Mouse (Mus musculus): ENCODE data around the gene Ubap1l.
A peak's percentile ranks its signal among the peaks of the same experiment; 100 is the strongest.
"Not testable (repeated sequence)": the region's sequence is repeated elsewhere in the genome, so short reads cannot be mapped to it uniquely, and the experiment has no call there.

Gene Ubap1l

DNA sequence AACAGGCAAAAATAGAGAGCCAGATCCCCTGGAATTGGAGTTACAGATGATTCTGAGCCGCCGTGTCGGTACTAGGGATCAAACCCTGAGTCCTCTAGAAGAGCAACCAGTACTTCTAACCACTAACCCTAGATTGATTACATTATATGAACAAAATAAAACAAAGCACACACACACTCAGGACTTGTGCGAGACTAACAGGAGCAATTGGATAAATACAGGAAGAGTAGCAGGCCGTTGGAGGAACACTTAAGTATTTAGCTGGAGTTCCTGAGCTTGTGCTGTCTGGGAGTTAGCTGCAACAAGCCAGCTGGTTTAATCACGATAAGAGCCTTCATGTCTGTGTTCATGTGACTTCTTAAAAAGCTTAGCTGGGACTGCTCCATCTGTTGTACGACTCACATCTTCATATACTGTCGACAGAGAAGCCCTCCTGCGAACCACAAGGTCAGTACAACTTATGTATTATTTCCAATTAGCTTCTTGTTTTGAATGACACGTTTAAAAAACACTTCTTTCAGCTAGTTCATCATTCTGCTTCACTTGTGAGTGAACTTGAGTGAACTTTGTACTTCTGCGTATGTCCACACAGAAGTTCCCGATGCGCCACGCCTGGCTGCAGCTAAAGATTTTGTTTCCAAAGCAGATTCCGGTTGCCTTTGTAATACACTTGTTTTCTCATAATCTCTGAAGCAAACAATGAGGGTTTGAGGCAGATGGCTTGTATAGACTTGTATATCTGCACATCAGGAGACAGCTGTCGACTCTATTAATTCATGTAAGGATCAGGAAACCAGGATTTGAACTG is at the start of gene Ubap1l:
Ubap1l (plus strand) TSS at position 401 of the 808 bp plus-strand sequence.
- DNase-seq = no peak

DNA sequence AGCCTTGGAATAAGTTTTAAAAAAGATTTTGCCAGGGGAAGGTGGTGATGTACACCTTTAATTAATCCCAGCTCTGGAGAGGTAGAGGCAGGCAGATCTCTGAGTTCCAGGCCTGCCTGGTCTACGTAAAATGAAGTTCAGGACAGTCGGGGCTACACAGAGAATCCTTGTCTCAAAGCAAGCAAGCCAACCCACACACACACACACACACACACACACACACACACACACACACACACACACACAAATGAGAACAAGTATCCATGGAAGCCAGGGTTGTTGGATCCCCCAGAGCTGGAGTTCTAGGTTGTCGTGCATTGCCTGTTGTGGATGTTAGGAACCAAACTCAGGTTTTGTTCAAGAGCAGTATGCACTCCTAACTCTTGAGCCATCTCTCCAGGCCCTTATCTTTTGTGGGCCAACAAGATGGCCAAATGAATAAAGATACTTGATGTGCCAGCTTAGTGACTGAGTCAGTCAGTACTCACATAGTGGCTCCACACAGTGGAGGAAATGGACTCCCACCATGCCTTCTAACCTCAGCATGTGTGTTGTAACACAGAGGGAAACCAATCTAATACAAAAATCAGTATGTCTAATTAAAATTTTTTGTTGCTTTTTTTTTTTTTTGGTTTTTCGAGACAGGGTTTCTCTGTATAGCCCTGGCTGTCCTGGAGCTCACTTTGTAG is 48.0 kb upstream of the Ubap1l start:
- DNase-seq = no peak

DNA sequence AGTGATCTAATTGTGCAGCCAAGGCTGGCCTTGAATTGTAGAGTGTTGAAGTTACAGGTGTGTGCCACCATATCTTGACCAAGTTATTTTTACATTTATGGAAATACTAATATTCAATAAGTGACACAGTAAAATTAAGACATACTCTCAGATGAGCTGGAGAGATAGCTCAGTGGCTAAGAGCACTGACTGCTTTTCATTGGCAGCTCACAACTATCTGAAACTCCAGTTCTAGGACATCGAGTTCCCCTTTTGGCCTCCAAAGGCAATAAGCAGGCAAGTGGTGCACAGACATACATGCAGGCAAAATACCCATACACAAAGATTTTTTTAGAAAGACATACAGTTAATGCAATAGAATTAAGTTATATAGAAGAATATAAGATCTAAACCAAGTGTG is 47.0 kb upstream of the Ubap1l start:
- DNase-seq = no peak

DNA sequence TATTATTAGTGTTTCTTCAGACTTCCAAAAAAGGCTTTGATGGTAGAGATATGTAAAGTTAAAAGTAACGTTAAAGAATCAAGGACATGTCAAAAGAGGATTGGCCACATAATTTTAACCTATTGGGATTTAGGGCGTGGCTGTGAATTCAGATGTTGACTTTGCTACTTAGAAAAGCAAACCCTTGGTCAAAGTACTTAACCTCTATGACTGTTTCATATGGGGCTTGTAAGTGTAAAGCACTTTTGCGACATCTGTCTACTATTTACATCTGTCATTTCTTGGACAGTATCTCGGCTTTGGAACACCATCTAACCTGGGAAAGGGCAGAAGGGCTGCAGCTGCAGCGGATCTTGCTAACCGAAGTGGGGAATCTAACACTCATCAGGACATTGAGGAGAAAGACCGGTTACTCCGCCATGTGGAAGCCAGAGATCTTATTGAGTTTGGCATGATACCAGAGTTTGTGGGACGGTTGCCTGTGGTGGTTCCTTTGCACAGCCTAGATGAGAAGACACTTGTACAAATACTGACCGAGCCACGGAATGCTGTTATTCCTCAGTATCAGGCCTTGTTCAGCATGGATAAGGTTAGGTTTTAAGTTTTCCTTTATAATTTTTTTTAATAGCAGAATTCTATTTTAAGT is 38.5 kb upstream of the Ubap1l start:
- DNase-seq = no peak

DNA sequence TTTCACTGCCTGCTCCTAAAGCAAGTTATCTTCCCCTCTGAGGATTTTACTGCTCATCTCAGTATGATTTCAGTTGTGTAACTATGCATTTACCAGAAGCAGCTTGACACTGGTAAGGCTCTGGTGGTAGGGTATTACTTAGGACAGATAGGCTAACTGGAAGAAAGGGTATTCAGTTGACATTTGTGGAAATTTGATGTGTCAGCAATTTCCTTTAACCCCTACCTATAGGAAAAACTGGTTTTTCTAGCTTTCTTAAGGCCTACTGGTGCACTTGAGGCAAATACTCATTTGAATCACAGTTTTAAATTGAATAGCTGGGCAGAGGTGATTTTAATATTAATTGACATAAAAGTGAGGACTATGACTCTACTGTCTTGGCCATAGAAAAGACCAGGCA is 34.9 kb upstream of the Ubap1l start:
- no peak for DNase-seq

DNA sequence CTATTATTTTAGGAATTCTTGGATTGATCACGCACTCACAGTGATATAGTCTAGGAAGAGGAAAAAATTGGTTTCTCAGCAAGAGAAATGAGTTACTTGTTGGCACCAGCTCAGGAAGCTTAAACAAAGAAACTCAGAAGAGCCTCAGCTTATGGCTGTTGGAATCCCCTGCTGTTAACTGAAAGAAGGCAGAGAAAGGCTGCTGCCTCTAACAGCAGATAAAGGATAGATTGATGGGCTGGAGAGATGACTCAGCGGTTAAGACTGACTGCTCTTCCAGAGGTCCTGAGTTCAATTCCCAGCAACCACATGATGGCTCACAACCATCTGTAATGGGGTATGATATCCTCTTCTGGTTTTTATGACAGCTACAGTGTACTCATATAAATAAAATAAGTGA is 33.5 kb upstream of the Ubap1l start:
- DNase-seq = no peak

DNA sequence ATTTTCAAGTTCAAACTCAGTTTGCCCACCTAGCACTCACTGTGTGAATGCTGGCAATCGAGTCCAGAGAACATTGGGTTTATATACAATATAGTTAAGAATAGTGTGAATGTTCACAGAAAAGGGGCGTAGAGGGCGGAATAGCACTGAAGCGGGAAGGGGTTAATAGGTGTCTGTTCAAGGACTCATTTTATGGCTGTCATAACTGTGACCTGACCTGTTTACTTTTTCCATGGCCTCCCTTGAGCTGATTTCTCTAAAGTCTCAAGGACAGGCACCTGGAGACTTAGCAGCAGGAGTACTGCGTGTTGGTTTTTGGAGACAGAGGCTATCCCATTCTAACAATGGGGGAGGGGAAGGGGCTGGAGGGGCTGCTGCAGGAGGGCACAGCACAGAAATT is 26.9 kb upstream of the Ubap1l start:
- no peak for DNase-seq

DNA sequence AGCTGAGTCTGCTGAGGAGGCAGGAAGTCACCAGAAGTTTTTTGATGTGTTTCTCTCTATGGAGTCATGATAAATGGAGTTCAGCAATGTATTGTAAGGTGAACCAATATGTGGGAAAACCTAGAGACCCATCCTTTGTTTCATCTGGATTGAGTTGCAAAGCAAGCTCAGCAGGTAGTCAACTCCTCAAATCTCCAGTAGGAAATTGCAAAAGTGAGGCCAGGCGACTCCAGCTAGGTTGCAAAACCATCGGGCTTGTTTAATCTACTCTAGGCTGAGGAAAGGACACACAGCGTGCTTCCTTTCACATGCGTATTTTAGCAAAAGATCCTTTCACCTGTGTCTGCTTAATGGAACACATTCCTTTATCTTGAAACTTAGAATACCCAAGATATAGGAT is 21.7 kb upstream of the Ubap1l start:
- no peak for DNase-seq

DNA sequence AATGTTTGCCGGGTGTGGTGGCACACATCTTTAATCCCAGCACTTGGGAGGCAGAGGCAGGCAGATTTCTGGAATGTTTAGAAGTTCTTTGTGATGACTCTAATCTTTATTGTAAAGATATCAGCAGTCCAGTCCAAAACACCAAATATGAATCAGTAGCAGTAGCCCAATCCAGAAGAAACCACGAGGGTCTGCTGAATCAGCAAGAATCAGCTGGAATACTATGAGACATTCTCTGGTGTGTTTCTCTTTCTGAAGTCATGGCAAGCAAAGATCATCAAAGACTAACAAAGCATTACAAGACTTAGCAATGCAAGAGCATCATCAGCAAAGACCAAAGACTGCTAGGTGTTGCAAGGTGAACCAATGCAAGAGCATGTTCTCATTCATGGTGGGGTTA is 20.4 kb upstream of the Ubap1l start:
- DNase-seq = no peak

DNA sequence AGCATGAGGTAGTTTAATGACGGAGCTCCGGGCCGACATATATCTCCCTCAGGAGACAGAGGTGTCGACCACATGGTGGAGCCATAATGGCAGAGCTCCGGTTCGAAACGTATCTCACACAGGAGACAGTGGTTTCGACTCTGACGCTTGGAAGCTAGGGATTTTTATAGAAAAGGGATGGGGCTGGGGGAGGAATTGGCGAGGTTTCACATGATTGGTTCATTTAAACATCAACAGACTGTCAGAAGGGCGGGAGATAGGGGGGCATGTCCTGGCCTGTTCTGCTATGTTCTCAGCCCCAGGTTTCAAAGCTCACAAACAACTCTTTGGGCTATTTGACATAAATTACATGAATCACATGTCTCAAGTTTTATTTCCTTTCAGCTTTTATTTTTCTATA is 15.4 kb upstream of the Ubap1l start:
- DNase-seq = not testable (repeated sequence)

DNA sequence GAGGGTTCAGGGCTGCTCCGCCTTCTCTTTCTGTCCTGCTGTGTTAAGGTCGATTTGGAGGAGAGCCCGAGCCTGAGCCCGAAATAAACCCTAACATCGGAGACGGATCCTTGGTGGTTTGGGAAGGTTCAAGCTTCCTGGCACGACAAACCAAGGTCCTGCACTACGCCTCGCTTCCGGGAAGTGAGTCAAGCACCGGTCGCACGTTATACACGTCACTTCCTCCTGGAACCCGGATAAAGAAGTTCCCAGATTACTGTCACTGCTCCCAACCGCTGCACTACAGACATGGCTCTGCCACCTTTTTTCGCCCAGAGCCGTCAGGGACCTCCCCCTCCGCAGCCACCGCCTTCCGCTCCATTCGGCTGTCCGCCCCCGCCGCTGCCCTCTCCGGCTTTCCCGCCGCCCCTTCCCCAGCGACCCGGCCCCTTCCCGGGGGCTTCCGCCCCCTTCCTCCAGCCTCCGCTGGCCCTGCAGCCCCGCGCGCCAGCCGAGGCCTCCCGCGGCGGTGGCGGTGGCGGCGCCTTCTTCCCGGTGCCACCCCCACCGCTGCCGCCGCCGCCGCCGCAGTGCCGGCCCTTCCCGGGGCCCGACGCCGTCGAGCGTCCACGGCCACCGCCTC is 14.9 kb upstream of the Ubap1l start, which contains the start of gene Pdcd7:
Pdcd7 (plus strand) TSS at position 251 of the 622 bp plus-strand sequence.
- peak; percentile 95 to 97 for DNase-seq

DNA sequence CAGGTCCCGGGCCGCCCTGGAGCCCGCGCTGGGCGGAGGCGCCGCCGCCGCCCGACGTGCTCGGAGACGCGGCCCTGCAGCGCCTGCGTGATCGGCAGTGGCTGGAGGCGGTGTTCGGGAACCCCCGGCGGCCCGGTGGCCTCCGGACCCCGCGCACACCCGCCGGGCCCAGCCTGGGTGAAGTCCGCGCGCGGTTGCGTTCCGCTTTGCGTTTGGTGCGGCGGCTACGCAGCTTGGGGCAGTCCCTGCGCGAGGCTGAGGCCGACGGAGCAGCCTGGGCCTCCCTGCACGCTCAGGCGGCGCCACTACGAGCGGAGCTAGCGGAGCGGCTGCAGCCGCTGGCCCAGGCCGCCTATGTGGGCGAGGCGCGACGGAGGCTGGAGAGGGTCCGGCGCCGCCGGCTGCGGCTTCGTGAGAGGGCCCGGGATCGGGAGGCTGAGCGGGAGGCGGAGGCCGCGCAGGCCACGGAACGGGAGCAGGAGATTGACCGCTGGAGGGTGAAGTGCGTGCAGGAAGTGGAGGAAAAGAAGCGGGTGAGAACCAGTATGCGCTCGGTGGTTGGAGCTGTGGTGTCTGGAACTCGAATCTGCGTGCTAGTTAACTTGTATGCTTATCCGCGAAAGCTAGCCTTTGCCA is 14.2 kb upstream of the Ubap1l start:
- peak; percentile 65 for DNase-seq

DNA sequence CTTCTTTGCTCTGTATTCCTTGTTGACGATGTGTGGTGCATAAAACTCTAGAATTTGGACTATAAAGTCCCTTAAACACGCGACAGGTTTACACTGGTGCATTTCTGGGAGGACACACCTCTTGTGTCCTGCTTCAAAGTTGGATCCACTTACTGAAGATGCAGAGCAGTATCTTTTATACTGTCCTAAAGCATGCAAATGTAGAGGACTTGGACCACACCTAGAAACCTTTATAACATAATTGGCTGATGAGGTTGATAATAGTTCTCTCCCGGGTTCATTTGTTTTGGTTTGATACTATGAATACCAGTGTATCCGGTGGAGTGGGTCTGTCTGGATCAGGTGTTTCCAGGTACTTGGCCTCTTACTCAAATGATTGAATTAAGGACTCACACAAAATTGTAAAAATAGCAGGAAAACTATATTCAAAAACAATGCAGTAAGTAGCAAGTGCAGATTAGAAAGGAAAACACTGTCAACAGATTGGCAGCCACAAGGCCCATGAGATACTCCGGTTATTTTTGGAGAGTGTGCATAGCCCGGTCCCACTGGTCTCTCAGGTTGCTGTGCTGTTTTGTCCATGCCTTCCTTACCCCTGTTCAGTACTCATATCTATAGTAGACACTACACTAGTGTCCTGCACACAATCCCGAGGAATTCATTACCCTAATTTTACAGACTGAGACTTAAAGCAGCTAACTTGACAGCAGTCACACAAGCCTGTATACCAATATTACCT is 13.6 kb upstream of the Ubap1l start:
- DNase-seq = no peak

DNA sequence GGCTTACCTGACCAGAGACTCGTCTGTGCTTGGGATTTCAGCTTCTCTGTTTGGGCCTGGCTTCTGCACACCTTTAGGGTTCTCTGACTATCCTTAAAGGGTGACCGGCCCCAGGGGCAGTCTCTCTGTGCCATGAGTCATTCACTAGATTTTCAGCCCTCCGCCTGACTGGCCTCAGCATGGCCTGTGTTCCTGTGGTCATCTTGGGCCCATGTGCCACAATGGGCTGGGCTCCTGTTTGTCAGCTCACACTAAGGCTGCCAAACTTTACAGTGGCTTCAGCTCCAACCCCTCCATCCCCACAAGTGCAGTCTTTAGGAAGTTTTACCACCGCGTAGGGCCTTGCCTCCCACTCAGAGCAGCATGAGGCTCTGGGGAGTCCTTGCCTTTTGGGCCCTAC is 7.6 kb upstream of the Ubap1l start:
- DNase-seq = no peak

DNA sequence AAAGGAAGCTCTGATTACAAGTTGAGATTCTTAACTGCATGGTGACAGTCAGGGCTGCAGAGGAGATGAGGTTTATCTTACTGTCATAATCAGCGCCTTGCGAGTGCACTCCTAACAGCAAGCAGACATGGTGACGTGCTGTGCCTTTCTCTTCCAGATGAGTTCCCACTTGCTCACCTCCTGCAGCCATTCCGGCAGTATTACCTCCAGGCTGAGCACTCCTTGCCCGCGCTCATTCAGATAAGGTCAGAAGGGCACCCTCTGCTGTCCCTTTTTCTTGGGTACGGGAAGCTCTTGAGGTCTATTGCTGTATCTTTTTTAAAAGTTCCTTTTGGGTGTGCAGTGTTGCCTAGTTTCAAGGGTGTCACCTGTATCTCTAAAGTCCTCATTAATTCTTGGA is 4.3 kb upstream of the Ubap1l start:
- DNase-seq = no peak

DNA sequence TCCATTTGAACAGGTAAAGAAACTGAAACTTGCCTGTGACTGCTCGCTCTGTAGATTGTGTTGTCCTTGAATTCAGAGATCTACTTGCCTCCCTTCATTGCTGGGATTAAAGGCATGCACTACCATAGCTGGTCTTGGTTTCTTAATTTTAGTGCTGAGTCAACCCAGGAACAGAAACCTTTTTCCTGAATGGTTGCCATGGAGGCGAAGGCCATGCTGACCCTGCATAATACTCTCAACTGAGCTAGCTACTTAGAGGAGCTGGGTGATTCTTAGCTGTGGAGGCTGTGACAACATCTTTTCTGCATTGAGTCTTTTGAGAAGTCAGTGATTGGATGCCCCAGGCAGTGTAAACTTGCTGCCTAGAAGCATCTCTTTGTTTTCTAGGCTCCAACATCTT is 3.9 kb upstream of the Ubap1l start:
- DNase-seq = no peak

DNA sequence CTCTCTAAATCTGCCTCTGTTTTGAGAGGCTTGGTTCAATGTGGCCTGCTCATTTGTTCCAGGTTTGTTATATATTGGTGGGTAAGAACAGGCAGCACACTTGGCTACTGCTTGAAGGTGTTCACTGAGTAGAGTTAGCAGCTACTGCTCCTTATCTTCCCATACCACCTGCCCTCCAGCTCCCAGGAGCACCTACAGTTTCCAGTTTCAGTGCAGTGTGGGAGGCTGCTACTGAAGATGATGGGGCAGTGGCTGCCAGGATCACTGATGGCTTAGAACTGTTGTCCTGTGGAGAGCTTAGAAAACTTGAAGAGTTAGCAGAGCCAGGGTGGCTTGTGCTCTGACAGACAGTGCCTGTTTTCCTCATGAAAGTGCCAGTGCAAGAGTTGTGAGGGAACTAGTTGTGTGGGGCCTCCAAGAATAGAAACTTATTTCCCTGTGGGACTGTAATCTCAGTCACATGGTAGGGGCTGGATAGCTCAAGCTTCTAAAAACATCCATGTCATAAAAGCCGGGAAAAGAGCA is 1.8 kb upstream of the Ubap1l start:
- DNase-seq = no peak

DNA sequence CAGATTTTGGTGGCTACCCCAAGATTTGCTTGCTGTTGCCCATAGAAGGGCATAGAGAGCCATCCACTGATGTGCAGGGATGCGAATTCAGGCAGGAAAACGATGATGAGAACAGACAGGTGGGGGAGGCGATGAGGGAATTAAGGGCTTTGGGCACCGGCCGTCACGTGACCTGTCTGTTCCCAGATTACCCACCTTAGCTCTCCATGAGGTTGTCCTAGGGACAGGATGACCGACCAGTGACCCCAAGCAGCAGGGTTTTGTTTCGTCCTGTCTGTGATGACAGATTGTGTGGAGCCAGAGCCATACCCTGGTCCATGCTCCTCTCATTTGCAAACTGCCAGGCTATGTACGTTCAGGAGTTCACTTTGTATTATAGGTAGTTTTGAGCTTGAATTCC is 2.8 kb downstream of the Ubap1l start:
- DNase-seq = no peak

DNA sequence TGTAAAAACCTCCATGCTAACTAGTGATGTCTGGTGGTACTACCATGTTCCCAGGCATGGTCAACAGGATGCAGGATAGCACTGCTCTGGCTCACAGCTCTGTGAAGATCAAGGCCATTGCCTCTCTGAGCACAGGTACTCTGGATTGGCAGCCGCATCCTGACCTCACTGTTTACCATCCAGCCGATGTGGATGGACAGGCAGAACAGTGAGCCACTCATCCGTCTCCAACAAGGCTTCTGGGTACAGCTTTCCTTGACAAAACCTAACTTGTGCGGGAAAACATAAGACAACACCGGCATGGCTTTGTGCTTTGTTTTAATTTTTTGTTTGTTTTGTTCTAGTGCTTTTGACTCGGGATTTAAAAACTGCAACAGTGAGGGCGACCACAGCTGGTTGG is 4.9 kb downstream of the Ubap1l start:
- DNase-seq = no peak

DNA sequence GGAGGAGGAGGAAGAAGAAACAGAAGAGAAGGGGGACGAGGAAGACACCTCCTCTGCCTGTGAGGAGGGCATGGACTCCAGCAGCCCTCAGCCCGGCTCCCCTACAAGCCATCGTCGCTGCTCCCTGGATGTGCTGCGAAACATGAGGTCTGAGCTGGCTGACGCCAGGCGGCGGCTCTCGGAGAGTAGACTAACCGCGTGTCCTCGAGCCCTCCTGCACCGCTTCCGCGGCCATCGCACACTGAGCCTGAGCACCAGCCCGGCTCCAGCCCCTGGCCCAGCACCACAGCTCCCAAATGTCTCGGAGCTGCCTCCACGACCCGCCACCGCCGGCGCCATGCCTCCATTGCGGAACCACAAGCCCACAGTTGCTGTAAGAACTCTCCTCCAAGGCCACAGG is 10.9 kb downstream of the Ubap1l start:
- DNase-seq = no peak

DNA sequence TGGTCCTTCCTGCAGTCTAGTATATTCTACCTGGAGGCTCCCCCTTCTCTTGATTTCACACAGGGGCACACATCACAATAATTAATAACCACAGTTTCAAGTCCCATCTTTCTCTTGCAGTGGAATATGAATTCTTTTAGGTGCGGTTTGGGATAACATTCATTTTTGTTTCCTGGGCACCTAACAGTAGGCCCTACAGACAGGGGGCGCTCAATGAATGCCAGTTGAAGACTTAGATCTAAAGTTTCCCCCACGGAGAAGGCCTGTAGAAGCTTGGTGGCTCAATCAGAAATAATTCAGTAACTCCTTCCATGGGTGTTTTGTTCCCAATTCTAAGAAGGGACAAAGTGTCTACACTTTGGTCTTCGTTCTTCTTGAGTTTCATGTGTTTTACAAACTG is 11.6 kb downstream of the Ubap1l start:
- DNase-seq = peak in 1 of 2 experiments; percentile 51
